Mouse (Mus musculus): ENCODE results near the gene Olfr693.

DNA sequence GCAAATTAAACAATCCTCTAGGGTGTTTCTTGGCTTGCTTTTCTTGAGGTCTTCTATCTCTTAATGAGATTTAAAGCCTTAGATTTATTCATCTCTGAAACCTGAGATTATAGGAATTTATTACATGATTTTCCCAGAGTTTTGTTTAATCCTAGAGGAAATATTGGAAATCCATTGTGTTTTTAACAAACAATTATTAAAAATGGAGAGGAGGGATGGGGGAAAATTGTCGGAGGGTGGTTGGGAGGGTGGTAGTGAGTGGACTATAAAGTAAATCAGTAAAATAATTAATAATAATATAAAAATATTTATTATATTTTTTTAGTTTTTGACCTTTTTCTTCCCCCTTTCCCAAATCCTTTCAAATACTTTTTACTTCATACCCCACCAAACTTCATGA, 11.3 kb upstream of the Olfr693 start, which contains the start of gene Olfr694:
- TF ChIP-seq POLR2A (IDR thresholded peaks at IDR 0.05; ENCODE audit: low read depth, low read length) (no peak), CTCF (IDR thresholded peaks at IDR 0.05; ENCODE audit: extremely low read depth, insufficient read length, insufficient replicate concordance, low read depth, low read length) (no peak)

Measured in small intestine, adult 2 months (tissue).